Mouse (Mus musculus) mammary gland, adult 2 months (tissue): ENCODE results near the gene Mterf4. TPM values are rescaled to one million over a fixed set of nuclear protein-coding genes. Genes with fewer than 3 reads are reported as not detected.

Source experiments
- polyA plus RNA-seq: library from polyadenylated mRNA; depleted of rRNA; stranded (reverse); fragments of >200 nt; gene quantifications from 2 replicates; pipeline ENCODE4 v1.2.3, GENCODE M21; 2012; ENCODE audit warnings: low replicate concordance; rRNA removed

The Mterf4 gene
- 5.8 and 12.0 TPM in 2 replicates for polyA plus RNA-seq

GRCm38 (mm10) chr1:93305581-93306337, at the start of gene Mterf4:
TSS of gene Mterf4 (minus strand) at chr1:93305915.

GRCm38 (mm10) chr1:93342648-93343503, 37.2 kb upstream of the Mterf4 start, which contains the start of the genes Ppp1r7 and Pask:
TSS of gene Ppp1r7 (plus strand) at chr1:93342854.
TSS of gene Pask (minus strand) at chr1:93343482.

Other genes with a start within 250 kb of the Mterf4 start
- 2.7 and 3.2 TPM in 2 replicates for gene Kif1a, start 204.0 kb downstream of the Mterf4 start, polyA plus RNA-seq
- gene Agxt, start 170.7 kb downstream of the Mterf4 start, polyA plus RNA-seq: 0.53 TPM in 1 of 2 replicates, not detected in the other
- gene 2310007B03Rik, start 145.0 kb downstream of the Mterf4 start, polyA plus RNA-seq: 0.19 and 0.82 TPM in 2 replicates
- gene Crocc2, start 137.2 kb downstream of the Mterf4 start, polyA plus RNA-seq: 0.37 and 0.38 TPM in 2 replicates
- gene Sned1, start 70.1 kb downstream of the Mterf4 start, polyA plus RNA-seq: 33.3 and 46.3 TPM in 2 replicates
- 2.7 and 4.7 TPM in 2 replicates for gene Ppp1r7, start 36.9 kb upstream of the Mterf4 start, polyA plus RNA-seq
- 1.5 and 2.0 TPM in 2 replicates for gene Pask, start 37.6 kb upstream of the Mterf4 start, polyA plus RNA-seq
- gene Ano7, start 68.0 kb upstream of the Mterf4 start, polyA plus RNA-seq: 0.53 and 0.99 TPM in 2 replicates
- 47.5 and 89.7 TPM in 2 replicates for gene Hdlbp, start 172.9 kb upstream of the Mterf4 start, polyA plus RNA-seq
- 4.6 and 7.1 TPM in 2 replicates for gene Farp2, start 206.2 kb upstream of the Mterf4 start, polyA plus RNA-seq